Mouse (Mus musculus) liver, adult 2 months (tissue): ENCODE measurements around the gene Sh3bgrl2. TPM values are rescaled to one million over a fixed set of nuclear protein-coding genes. Genes with fewer than 3 reads are reported as not detected.

Source experiments
- DNase-seq: peaks from one replicate; pipeline ENCODE4 v3.0.0-alpha.2; 2011; ENCODE audit warnings: low read depth, low spot score; ENCODE audit errors: extremely low read depth
- H3K27ac ChIP-seq: fragments of 200-500 bp; replicated peaks from 2 replicates; pipeline ENCODE4 v1.5.1; 2012; ENCODE audit warnings: low read depth, mild to moderate bottlenecking, control low read depth, inconsistent platforms, low read length; ENCODE audit not compliant: insufficient read depth
- H3K27me3 ChIP-seq: fragments of 200-500 bp; 2 replicates; pipeline ENCODE4 v1.6.1; 2012; ENCODE audit warnings: mild to moderate bottlenecking, moderate library complexity, low read length, inconsistent platforms; ENCODE audit not compliant: control insufficient read depth, insufficient read depth
- H3K36me3 ChIP-seq: fragments of 200-500 bp; 2 replicates; pipeline ENCODE4 v1.6.1; 2012; ENCODE audit warnings: low read length, inconsistent platforms; ENCODE audit not compliant: control insufficient read depth, insufficient read depth
- H3K4me1 ChIP-seq: fragments of 200-500 bp; 2 replicates; pipeline ENCODE4 v1.6.1; 2011; ENCODE audit warnings: low read length; ENCODE audit not compliant: control insufficient read depth, insufficient read depth
- H3K4me3 ChIP-seq: fragments of 200-500 bp; 2 replicates; pipeline ENCODE4 v1.5.1; 2011; ENCODE audit warnings: low read depth, mild to moderate bottlenecking, control low read depth, low read length, moderate library complexity; ENCODE audit not compliant: insufficient read depth
- H3K79me2 ChIP-seq: fragments of 200-500 bp; 2 replicates; pipeline ENCODE4 v1.6.1; 2012; ENCODE audit warnings: inconsistent platforms, mild to moderate bottlenecking, low read length, moderate library complexity; ENCODE audit not compliant: control insufficient read depth, insufficient read depth
- H3K9ac ChIP-seq: fragments of 200-500 bp; 2 replicates; pipeline ENCODE4 v1.6.1; 2012; ENCODE audit warnings: low read depth, mild to moderate bottlenecking, control low read depth, inconsistent platforms, low read length
- CTCF ChIP-seq: fragments of 200-500 bp; IDR thresholded peaks from 2 replicates; pipeline ENCODE4 v1.5.1; 2011; ENCODE audit warnings: low read depth, low read length, control low read depth
- POLR2A ChIP-seq: fragments of 200-500 bp; IDR thresholded peaks from 2 replicates; pipeline ENCODE4 v1.6.1; 2011; ENCODE audit warnings: low read length, control low read depth; ENCODE audit not compliant: insufficient read depth; ENCODE audit errors: extremely low read depth
- WGBS: fragments of 180-500 bp; shearing (Covaris S2); methylation state at CpG from one replicate; pipeline ENCODE4 v1.1.7; 2018; 5-methylcytosine and 5-hydroxymethylcytosine counted together
- polyA plus RNA-seq: library from polyadenylated mRNA; depleted of rRNA; stranded (reverse); fragments of >200 nt; gene quantifications from 2 replicates; pipeline ENCODE4 v1.2.3, GENCODE M21; 2012
- total RNA-seq: library from RNA; depleted of rRNA; stranded (reverse); fragments of >200 nt; gene quantifications from 2 replicates; pipeline ENCODE4 v1.2.3, GENCODE M21; 2014

Gene Sh3bgrl2
- total and polyA plus RNA-seq, 2 experiments = 9.6 to 22.7 TPM

GRCm38 (mm10) chr9:83545240-83545639, 2.9 kb upstream of the Sh3bgrl2 start:
- Histone ChIP-seq H3K9ac (no peak overlapping the region), H3K79me2 (peaks cover 4% of the 10 kb centered on the region; the same call in 1 of the 2 replicates), H3K4me1 (0 out of 2 replicates have a peak, but pooled peaks cover 2% of the 10 kb centered on the region), H3K27ac (no peak overlapping the region), H3K36me3 (no peaks in the 10 kb centered on the region), H3K27me3 (no peaks in the 10 kb centered on the region), H3K4me3 (no peak overlapping the region)
- TF ChIP-seq POLR2A = no peak
- TF ChIP-seq CTCF = no peak
- DNase-seq = no peak

- Histone ChIP-seq H3K9ac (no peak overlapping the region), H3K27ac (no peak overlapping the region), H3K27me3 (no peaks in the 10 kb centered on the region), H3K4me3 (no peak overlapping the region), H3K4me1 (0 out of 2 replicates have a peak, but pooled peaks cover 2% of the 10 kb centered on the region), H3K36me3 (no peaks in the 10 kb centered on the region), H3K79me2 (peaks cover 9% of the 10 kb centered on the region; the same call in 1 of the 2 replicates)
- DNase-seq = no peak
- no peak for TF ChIP-seq POLR2A
- no peak for TF ChIP-seq CTCF
- 81% methylated on average over 7 of the region's 7 CpGs for WGBS
Measured at GRCm38 (mm10) chr9:83546316-83546715, 1.8 kb upstream of the Sh3bgrl2 start.

- WGBS = 61% methylated on average over 7 of the region's 7 CpGs
- Histone ChIP-seq H3K36me3 (no peaks in the 10 kb centered on the region), H3K4me3 (no peak overlapping the region), H3K27ac (no peak overlapping the region), H3K79me2 (peaks cover 15% of the 10 kb centered on the region; the same call in 1 of the 2 replicates), H3K4me1 (0 out of 2 replicates have a peak, but pooled peaks cover 2% of the 10 kb centered on the region), H3K27me3 (no peaks in the 10 kb centered on the region), H3K9ac (no peak overlapping the region)
- TF ChIP-seq POLR2A (no peak), CTCF (no peak)
- no peak for DNase-seq
Measured at GRCm38 (mm10) chr9:83547229-83547628, 898 bp upstream of the Sh3bgrl2 start.

- TF ChIP-seq POLR2A = no peak
- TF ChIP-seq CTCF = no peak
- Histone ChIP-seq H3K27ac (no peak overlapping the region), H3K4me3 (no peak overlapping the region), H3K27me3 (no peaks in the 10 kb centered on the region), H3K4me1 (0 out of 2 replicates have a peak, but pooled peaks cover 2% of the 10 kb centered on the region), H3K9ac (no peak overlapping the region), H3K36me3 (no peaks in the 10 kb centered on the region), H3K79me2 (peaks cover 23% of the 10 kb centered on the region; the same call in 1 of the 2 replicates)
- DNase-seq = no peak
- WGBS = 58% methylated on average over 6 of the region's 6 CpGs
Measured at GRCm38 (mm10) chr9:83549866-83550265, 1.7 kb downstream of the Sh3bgrl2 start.

- H3K27me3 ChIP-seq = no peaks in the 10 kb centered on the region
- H3K4me1 ChIP-seq = peaks cover 2% of the 10 kb centered on the region; the same call in 1 of the 2 replicates
- H3K27ac ChIP-seq = no peak overlapping the region
- 89% methylated on average over 7 of the region's 7 CpGs for WGBS
- no peak overlapping the region for H3K4me3 ChIP-seq
- no peak for DNase-seq
- H3K36me3 ChIP-seq = no peaks in the 10 kb centered on the region
- peaks cover 25% of the 10 kb centered on the region; the same call in 1 of the 2 replicates for H3K79me2 ChIP-seq
- TF ChIP-seq POLR2A = no peak
- no peak overlapping the region for H3K9ac ChIP-seq
Measured at GRCm38 (mm10) chr9:83551116-83551515, 3.0 kb downstream of the Sh3bgrl2 start.

GRCm38 (mm10) chr9:83551632-83552031, 3.5 kb downstream of the Sh3bgrl2 start:
- Histone ChIP-seq H3K36me3 (no peaks in the 10 kb centered on the region), H3K79me2 (peaks cover 27% of the 10 kb centered on the region; the same call in 1 of the 2 replicates), H3K9ac (no peak overlapping the region), H3K4me1 (peaks cover 4% of the 10 kb centered on the region; the same call in 1 of the 2 replicates), H3K27me3 (no peaks in the 10 kb centered on the region), H3K4me3 (no peak overlapping the region), H3K27ac (no peak overlapping the region)
- no peak for DNase-seq
- WGBS = 77% methylated on average over 6 of the region's 6 CpGs
- TF ChIP-seq CTCF = no peak
- TF ChIP-seq POLR2A = no peak
